Mouse (Mus musculus) testis, adult 2 months (tissue): ENCODE measurements around the gene Zic3. TPM values are rescaled to one million over a fixed set of nuclear protein-coding genes. Genes with fewer than 3 reads are reported as not detected.

Experiments
- H3K27ac ChIP-seq: fragments of 200-500 bp; 2 replicates; pipeline ENCODE4 v1.5.1; 2012; ENCODE audit warnings: low read depth, low read length; ENCODE audit not compliant: control insufficient read depth, insufficient read depth
- H3K27me3 ChIP-seq: fragments of 200-500 bp; 2 replicates; pipeline ENCODE4 v1.6.1; 2012; ENCODE audit warnings: mild to moderate bottlenecking, low read length, moderate library complexity; ENCODE audit not compliant: control insufficient read depth, insufficient read depth
- H3K36me3 ChIP-seq: fragments of 200-500 bp; 2 replicates; pipeline ENCODE4 v1.6.1; 2012; ENCODE audit warnings: mild to moderate bottlenecking, low read length; ENCODE audit not compliant: control insufficient read depth, insufficient read depth
- H3K4me1 ChIP-seq: fragments of 200-500 bp; 2 replicates; pipeline ENCODE4 v1.6.1; 2012; ENCODE audit warnings: low read length; ENCODE audit not compliant: control insufficient read depth, insufficient read depth
- H3K4me3 ChIP-seq: fragments of 200-500 bp; 2 replicates; pipeline ENCODE4 v1.5.1; 2012; ENCODE audit warnings: low read depth, mild to moderate bottlenecking, low read length, moderate library complexity, mixed read lengths; ENCODE audit not compliant: control insufficient read depth
- CTCF ChIP-seq: fragments of 200-500 bp; IDR thresholded peaks from 2 replicates; pipeline ENCODE4 v1.5.1; 2012; ENCODE audit warnings: low read depth, mild to moderate bottlenecking, inconsistent platforms, low read length, moderate library complexity; ENCODE audit not compliant: control insufficient read depth, insufficient read depth, insufficient replicate concordance
- POLR2A ChIP-seq: fragments of 200-500 bp; IDR thresholded peaks from 2 replicates; pipeline ENCODE4 v1.6.1; 2012; ENCODE audit warnings: low read depth, mild to moderate bottlenecking, inconsistent platforms, low read length, moderate library complexity; ENCODE audit not compliant: control insufficient read depth
- polyA plus RNA-seq: library from polyadenylated mRNA; depleted of rRNA; stranded (reverse); fragments of >200 nt; gene quantifications from 2 replicates; pipeline ENCODE4 v1.2.3, GENCODE M21; 2012

Gene Zic3
- polyA plus RNA-seq, 1 experiment: 3.0 TPM

DNA sequence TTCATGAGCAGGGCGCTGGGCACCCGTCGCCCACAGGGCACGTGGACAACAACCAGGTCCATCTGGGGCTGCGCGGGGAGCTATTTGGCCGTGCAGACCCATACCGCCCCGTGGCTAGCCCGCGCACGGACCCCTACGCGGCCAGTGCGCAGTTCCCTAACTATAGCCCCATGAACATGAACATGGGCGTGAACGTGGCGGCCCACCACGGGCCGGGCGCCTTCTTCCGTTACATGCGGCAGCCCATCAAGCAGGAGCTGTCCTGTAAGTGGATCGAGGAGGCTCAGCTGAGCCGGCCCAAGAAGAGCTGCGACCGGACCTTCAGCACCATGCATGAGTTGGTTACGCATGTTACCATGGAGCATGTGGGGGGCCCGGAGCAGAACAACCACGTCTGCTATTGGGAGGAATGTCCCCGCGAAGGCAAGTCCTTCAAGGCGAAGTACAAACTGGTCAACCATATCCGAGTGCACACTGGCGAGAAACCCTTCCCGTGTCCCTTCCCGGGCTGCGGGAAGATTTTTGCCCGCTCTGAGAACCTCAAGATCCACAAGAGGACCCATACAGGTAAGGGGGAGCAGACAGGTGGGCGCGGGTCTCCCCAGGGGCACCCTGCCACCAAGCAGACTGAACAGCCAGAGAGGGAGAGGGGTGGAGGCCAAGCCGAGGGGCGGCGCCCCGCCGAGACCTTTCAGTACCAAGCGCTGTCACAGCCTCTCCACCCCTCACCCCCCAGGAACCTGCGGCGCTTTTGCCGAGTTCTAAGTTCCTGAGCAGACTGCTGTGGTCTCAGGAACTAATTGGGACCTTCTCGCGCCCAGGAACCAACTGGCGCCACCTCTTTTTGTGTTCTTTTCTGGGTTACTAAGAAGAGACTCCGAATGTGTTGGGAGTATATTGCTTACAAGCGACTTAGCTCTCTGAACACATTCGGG lies 9.4 kb downstream of the Zic3 start:
- Histone ChIP-seq H3K4me1 (peaks cover 15% of the 10 kb centered on the region), H3K36me3 (no peaks in the 10 kb centered on the region), H3K4me3 (peak overlapping the region; percentile 80), H3K27me3 (no peaks in the 10 kb centered on the region), H3K27ac (no peak overlapping the region)
- no peak for TF ChIP-seq CTCF
- no peak for TF ChIP-seq POLR2A

DNA sequence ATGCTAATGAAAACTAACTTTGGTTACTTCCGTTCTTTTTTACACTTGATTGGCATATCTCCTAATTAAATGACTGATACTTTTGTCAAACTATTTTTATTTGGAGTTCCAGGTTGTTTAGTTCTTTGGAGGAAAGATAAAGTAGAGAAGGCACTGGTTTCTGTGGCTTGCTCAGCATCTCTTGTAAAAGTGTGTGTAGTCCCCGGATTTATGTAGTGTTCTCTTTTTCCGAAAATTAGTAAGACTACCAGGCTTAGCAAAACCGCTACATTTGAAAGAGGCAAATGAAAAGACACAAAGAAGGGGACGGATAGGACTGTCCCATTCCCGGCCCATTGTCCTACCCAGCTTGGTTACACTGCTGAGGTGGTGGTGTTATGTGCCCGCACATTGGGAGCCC lies 10.1 kb downstream of the Zic3 start:
- H3K27ac ChIP-seq: no peak overlapping the region
- peaks cover 15% of the 10 kb centered on the region for H3K4me1 ChIP-seq
- H3K36me3 ChIP-seq: no peaks in the 10 kb centered on the region
- TF ChIP-seq POLR2A (no peak), CTCF (no peak)
- peak overlapping the region; percentile 21 for H3K4me3 ChIP-seq
- H3K27me3 ChIP-seq: no peaks in the 10 kb centered on the region

DNA sequence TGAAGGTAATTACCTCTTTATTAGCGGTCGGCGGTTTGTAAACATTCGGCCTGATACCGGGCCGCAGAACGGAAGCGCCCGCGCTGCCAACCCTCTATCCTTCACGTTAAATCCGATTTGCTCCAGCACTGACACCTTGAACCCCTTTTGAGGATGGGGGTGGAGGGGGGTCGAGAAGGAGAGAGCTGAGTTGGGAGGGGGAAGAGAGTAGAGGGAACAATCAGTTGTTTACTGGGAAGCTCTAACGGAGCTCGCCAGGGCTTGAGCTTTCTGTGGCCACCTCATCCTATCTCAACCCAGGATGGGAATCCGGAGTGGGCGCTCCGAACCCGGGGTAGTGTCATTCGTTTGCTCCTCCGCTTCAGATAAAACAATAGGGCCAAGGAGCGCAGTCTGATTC lies 11.0 kb downstream of the Zic3 start:
- H3K4me3 ChIP-seq: peak overlapping the region; percentile 35
- no peaks in the 10 kb centered on the region for H3K36me3 ChIP-seq
- no peaks in the 10 kb centered on the region for H3K27me3 ChIP-seq
- no peak for TF ChIP-seq CTCF
- no peak for TF ChIP-seq POLR2A
- no peak overlapping the region for H3K27ac ChIP-seq
- peaks cover 14% of the 10 kb centered on the region for H3K4me1 ChIP-seq

DNA sequence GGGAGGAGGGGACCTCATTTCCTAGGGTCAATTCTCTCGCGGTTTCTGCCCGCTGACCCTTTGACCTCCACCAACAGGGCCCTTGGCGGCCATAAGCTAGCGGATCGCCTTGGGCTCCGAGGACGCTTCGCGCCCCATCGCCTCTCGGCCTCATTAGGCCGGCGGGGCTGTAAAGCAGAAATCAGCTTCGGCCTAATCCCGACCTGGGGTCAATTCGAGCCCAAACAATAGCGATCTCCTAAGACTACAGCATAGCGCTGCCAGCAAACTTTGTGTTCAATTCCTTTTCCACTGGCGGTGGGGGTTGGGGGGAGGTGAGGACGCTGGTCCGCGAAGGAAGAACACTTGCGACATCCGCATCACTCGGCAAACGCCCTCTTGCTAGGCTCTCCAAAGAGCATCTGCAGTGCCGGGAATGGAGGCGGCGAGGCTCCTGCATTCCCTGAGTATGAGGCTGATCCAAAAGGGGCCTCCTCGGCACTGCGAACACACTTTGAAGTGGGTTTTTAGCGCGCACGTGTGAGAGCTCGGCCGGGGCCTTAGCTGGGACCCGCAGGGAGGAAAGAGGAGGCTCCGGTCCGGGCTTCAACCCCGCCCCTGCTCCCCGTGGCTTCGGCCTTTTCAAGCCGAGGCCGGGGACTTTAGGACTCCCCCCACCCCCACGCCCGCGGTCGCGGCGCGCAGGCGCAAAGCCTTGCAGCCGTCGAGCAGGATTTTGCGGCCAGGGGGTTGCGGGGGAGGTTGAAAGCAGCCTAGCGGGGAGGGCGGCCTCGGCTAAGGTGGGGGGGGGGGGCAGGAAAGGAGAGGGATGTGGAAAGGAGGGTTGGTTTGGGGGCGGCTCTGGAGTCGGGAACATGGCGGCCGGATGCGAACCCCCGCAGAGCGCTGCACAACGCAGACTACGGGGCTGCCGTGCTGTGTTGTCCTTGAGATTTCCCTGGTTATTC lies 15.8 kb downstream of the Zic3 start:
- Histone ChIP-seq H3K27me3 (no peaks in the 10 kb centered on the region), H3K4me1 (peaks cover 6% of the 10 kb centered on the region), H3K4me3 (peak overlapping the region; percentile 57), H3K27ac (peak overlapping the region; percentile 9), H3K36me3 (no peaks in the 10 kb centered on the region)
- no peak for TF ChIP-seq CTCF
- TF ChIP-seq POLR2A: no peak

DNA sequence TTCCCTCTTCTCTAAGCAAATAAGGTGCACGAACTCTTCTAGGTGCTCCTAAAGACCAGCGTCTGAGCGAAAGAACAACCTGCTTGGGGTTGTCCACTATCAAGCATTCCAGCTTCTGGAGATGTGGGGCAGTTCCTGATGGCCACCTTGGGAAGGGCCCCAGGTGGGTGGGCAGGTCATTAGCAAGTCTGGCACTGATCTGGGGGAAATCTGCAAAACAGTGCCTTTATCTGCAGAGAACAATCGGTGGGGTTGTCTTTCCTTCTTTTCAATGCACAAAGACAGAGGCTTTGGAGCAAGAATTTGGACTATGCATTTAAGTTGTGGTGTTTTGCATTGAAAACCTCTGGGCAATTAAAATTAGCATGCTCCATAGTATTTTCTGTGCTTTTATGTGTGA lies 17.2 kb downstream of the Zic3 start:
- Histone ChIP-seq H3K4me3 (no peak overlapping the region), H3K36me3 (no peaks in the 10 kb centered on the region), H3K27me3 (no peaks in the 10 kb centered on the region), H3K27ac (no peak overlapping the region), H3K4me1 (peaks cover 6% of the 10 kb centered on the region)
- TF ChIP-seq CTCF (no peak), POLR2A (no peak)

DNA sequence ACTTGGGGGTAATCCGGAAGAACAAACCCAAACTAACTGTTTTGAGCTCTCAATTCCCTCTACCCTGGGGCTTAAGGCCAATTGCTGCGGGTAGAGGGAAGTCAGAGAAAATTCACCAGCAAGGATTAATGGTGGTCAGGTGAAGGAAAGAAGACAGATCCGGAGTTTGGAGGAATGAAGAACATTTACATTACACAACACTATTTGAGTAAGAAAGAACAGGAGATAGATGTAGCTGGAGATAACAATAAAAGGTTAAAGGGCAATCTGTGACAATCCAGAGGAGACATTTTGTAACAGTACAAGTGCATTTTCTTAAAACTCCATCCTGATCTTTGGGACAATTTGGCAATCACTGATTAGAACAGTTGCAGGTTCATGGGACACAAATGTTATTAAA lies 19.4 kb downstream of the Zic3 start:
- TF ChIP-seq CTCF (no peak), POLR2A (no peak)
- Histone ChIP-seq H3K27ac (no peak overlapping the region), H3K36me3 (no peaks in the 10 kb centered on the region), H3K4me3 (no peak overlapping the region), H3K27me3 (no peaks in the 10 kb centered on the region), H3K4me1 (peaks cover 6% of the 10 kb centered on the region)

DNA sequence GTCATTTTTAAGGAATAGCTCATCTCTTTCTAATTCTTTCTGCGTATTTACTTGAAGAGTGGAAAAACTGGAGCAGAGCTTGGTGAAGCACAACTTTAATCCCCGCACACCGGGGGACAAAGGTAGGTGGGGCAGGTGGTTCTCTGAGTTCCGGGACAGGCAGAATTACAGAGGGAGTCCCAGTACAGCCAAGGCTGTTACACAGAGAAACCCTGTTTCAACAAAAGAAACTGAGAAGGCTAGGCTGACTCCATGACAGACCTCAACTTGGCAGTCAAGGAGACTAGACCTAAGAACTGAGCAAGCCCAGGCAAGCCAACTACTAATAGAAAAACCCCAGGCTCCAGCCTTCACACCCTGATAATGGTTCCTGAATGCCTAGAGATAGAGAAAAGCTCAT lies 20.0 kb downstream of the Zic3 start:
- no peak overlapping the region for H3K4me3 ChIP-seq
- H3K27me3 ChIP-seq: no peaks in the 10 kb centered on the region
- TF ChIP-seq CTCF: no peak
- no peak for TF ChIP-seq POLR2A
- no peak overlapping the region for H3K27ac ChIP-seq
- H3K4me1 ChIP-seq: peaks cover 6% of the 10 kb centered on the region
- no peaks in the 10 kb centered on the region for H3K36me3 ChIP-seq
